Mouse (Mus musculus): Measurements from ENCODE around the gene Egfem1. TPM values are rescaled to one million over a fixed set of nuclear protein-coding genes. Genes with fewer than 3 reads are reported as not detected.

The Egfem1 gene
- 12.9 and 15.1 TPM in 2 replicates for polyA plus RNA-seq (2012; rRNA removed)

- Histone ChIP-seq H3K4me1 (ENCODE audit: control insufficient read depth, insufficient read depth, low read length) (no peaks in the 10 kb centered on the region), H3K4me3 (ENCODE audit: insufficient read depth, low read length) (peak within 1 kb of the TSS; percentile 57), H3K27ac (ENCODE audit: insufficient read depth, low read length) (peak within 1 kb of the TSS; percentile 41; the same call in 1 of the 2 replicates)
- TF ChIP-seq POLR2A (IDR thresholded peaks at IDR 0.05; ENCODE audit: extremely low read depth, insufficient read depth, low read length) = no peak
- TF ChIP-seq CTCF (IDR thresholded peaks at IDR 0.05; ENCODE audit: extremely low read depth, insufficient read depth, low read length) = no peak
Observed at GRCm38 (mm10) chr3:29081952-29082295, at the start of gene Egfem1. Gene Egfem1 (plus strand): TSS chr3:29082023.

GRCm38 (mm10) chr3:29033107-29033506 is 48.7 kb upstream of the Egfem1 start:
- Histone ChIP-seq H3K4me1 (ENCODE audit: control insufficient read depth, insufficient read depth, low read length) (no peaks in the 10 kb centered on the region), H3K4me3 (ENCODE audit: insufficient read depth, low read length) (no peak overlapping the region), H3K27ac (ENCODE audit: insufficient read depth, low read length) (no peak overlapping the region)
- TF ChIP-seq CTCF (IDR thresholded peaks at IDR 0.05; ENCODE audit: extremely low read depth, insufficient read depth, low read length) (no peak), POLR2A (IDR thresholded peaks at IDR 0.05; ENCODE audit: extremely low read depth, insufficient read depth, low read length) (no peak)

GRCm38 (mm10) chr3:29036146-29036545 is 45.7 kb upstream of the Egfem1 start:
- H3K27ac ChIP-seq (ENCODE audit: insufficient read depth, low read length) = no peak overlapping the region
- TF ChIP-seq CTCF (IDR thresholded peaks at IDR 0.05; ENCODE audit: extremely low read depth, insufficient read depth, low read length) = peak; percentile 56; the same call in 1 of the 2 replicates
- TF ChIP-seq POLR2A (IDR thresholded peaks at IDR 0.05; ENCODE audit: extremely low read depth, insufficient read depth, low read length) = no peak
- no peaks in the 10 kb centered on the region for H3K4me1 ChIP-seq (ENCODE audit: control insufficient read depth, insufficient read depth, low read length)
- H3K4me3 ChIP-seq (ENCODE audit: insufficient read depth, low read length) = no peak overlapping the region

DNA sequence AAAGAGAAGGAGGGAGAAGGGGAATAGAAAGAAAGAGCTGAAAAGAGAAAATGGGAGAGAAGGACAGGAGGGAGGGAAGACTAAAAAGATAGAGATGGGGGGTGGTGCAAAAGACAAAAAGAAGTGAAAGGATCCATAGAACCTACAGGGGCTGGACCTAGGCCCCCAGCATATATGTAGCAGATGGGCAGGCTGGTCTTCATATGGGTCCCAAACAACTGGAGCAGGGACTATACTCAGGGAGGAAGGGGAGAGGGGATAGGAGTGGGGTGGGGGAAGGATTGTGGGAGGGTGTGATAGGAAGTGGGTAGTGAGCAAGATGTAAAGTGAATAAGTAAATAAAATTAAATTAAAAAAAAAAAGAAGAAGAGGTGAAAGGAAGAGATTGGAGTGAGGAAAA is 45.2 kb upstream of the Egfem1 start:
- Histone ChIP-seq H3K4me3 (ENCODE audit: insufficient read depth, low read length) (no peak overlapping the region), H3K27ac (ENCODE audit: insufficient read depth, low read length) (no peak overlapping the region), H3K4me1 (ENCODE audit: control insufficient read depth, insufficient read depth, low read length) (no peaks in the 10 kb centered on the region)
- no peak for TF ChIP-seq CTCF (IDR thresholded peaks at IDR 0.05; ENCODE audit: extremely low read depth, insufficient read depth, low read length)
- TF ChIP-seq POLR2A (IDR thresholded peaks at IDR 0.05; ENCODE audit: extremely low read depth, insufficient read depth, low read length) = no peak

DNA sequence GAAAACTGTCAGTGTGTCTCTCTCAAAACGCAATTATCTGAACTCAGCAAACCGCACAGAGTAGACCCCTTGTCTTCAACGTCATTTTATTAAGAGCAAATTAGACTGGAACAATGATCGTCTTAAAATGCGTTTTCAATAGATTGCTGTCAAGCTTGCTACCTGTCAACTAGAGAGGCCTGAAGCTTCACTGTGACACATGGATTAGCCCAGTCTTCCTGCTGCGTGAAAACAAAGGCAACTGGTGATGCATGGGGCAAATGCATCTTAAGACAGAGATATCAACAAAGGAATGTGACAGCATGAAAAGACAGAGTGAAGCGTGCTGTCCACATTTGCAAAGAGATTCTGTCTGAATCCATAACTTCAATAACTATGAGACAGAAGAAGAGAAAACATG is 41.8 kb upstream of the Egfem1 start:
- Histone ChIP-seq H3K27ac (ENCODE audit: insufficient read depth, low read length) (no peak overlapping the region), H3K4me3 (ENCODE audit: insufficient read depth, low read length) (no peak overlapping the region)
- no peak for TF ChIP-seq POLR2A (IDR thresholded peaks at IDR 0.05; ENCODE audit: extremely low read depth, insufficient read depth, low read length)

DNA sequence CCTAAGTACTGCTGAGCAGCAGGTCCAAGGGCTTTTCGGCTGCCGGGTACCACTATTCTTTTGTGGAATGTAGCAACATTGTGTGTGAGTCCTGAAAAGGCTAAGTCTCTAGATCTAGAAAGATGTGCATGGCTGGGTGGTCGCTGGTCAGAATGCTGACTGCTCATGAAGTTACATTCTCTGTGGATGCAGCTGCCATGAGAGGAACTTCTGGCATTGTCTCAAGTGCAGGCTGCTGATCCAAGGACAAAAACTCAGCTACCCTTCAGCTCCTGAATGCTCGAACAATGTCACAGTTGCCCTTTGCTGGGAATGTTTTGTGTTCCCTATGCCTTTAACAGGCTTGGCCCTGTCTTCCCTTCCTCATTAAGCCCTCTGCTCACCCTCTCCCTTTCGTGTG is 35.5 kb upstream of the Egfem1 start:
- Histone ChIP-seq H3K27ac (ENCODE audit: insufficient read depth, low read length) (no peak overlapping the region), H3K4me3 (ENCODE audit: insufficient read depth, low read length) (no peak overlapping the region), H3K4me1 (ENCODE audit: control insufficient read depth, insufficient read depth, low read length) (peaks cover 3% of the 10 kb centered on the region; the same call in 1 of the 2 replicates)
- no peak for TF ChIP-seq CTCF (IDR thresholded peaks at IDR 0.05; ENCODE audit: extremely low read depth, insufficient read depth, low read length)
- no peak for TF ChIP-seq POLR2A (IDR thresholded peaks at IDR 0.05; ENCODE audit: extremely low read depth, insufficient read depth, low read length)

More for the DNA sequence above, 41.8 kb upstream of the Egfem1 start:
- H3K4me1 ChIP-seq (ENCODE audit: control insufficient read depth, insufficient read depth, low read length) = no peaks in the 10 kb centered on the region

- Histone ChIP-seq H3K4me3 (ENCODE audit: insufficient read depth, low read length) (no peak overlapping the region), H3K27ac (ENCODE audit: insufficient read depth, low read length) (no peak overlapping the region), H3K4me1 (ENCODE audit: control insufficient read depth, insufficient read depth, low read length) (peaks cover 3% of the 10 kb centered on the region; the same call in 1 of the 2 replicates)
- TF ChIP-seq CTCF (IDR thresholded peaks at IDR 0.05; ENCODE audit: extremely low read depth, insufficient read depth, low read length) (no peak), POLR2A (IDR thresholded peaks at IDR 0.05; ENCODE audit: extremely low read depth, insufficient read depth, low read length) (no peak)
Observed at GRCm38 (mm10) chr3:29047273-29047932, 34.4 kb upstream of the Egfem1 start.

- TF ChIP-seq POLR2A (IDR thresholded peaks at IDR 0.05; ENCODE audit: extremely low read depth, insufficient read depth, low read length) (no peak), CTCF (IDR thresholded peaks at IDR 0.05; ENCODE audit: extremely low read depth, insufficient read depth, low read length) (no peak)
- H3K27ac ChIP-seq (ENCODE audit: insufficient read depth, low read length) = no peak overlapping the region
- H3K4me1 ChIP-seq (ENCODE audit: control insufficient read depth, insufficient read depth, low read length) = no peaks in the 10 kb centered on the region
- H3K4me3 ChIP-seq (ENCODE audit: insufficient read depth, low read length) = no peak overlapping the region
Observed at GRCm38 (mm10) chr3:29063156-29063555, 18.7 kb upstream of the Egfem1 start.

DNA sequence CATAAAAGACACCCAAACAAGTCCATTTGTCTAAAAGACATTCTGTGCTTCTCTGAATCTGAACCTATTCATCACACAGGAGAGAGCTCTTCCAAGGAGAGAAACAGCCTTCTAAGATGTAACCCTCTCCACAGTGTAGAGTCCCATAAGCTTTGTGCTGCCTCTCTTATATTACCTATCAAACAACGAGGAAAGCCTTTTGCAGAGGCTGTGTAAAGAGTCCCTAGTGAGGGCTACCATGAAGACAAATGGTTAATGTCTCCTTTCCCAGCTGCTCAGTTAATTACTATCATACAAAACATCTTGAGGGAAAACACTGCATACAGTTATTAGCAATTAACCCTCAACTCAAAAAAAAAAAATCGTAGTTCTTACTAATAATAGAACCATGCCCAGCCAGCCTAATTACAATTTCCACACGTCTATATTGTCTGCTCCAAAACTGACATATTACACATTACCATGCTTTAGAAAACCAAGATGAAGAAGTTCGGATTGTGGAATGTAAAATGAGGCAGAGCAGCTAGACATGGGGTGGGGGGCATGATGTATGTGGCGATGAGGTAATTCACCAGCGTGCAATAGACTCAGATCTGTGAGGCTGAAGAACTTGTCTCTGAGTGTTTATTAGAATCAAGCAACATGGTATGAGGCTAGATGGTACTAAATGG is 13.3 kb upstream of the Egfem1 start:
- TF ChIP-seq POLR2A (IDR thresholded peaks at IDR 0.05; ENCODE audit: extremely low read depth, insufficient read depth, low read length) (no peak), CTCF (IDR thresholded peaks at IDR 0.05; ENCODE audit: extremely low read depth, insufficient read depth, low read length) (no peak)
- Histone ChIP-seq H3K4me1 (ENCODE audit: control insufficient read depth, insufficient read depth, low read length) (no peaks in the 10 kb centered on the region), H3K4me3 (ENCODE audit: insufficient read depth, low read length) (no peak overlapping the region), H3K27ac (ENCODE audit: insufficient read depth, low read length) (no peak overlapping the region)

- H3K27ac ChIP-seq (ENCODE audit: insufficient read depth, low read length) = no peak overlapping the region
- H3K4me1 ChIP-seq (ENCODE audit: control insufficient read depth, insufficient read depth, low read length) = no peaks in the 10 kb centered on the region
- H3K4me3 ChIP-seq (ENCODE audit: insufficient read depth, low read length) = no peak overlapping the region
- TF ChIP-seq CTCF (IDR thresholded peaks at IDR 0.05; ENCODE audit: extremely low read depth, insufficient read depth, low read length) (no peak), POLR2A (IDR thresholded peaks at IDR 0.05; ENCODE audit: extremely low read depth, insufficient read depth, low read length) (no peak)
Observed at GRCm38 (mm10) chr3:29071315-29071714, 10.5 kb upstream of the Egfem1 start.

Measured in cortical plate, adult 2 months (tissue).